Mouse (Mus musculus) fat pad, adult 2 months (tissue): ENCODE data around the gene Trip4.
"Not testable (repeated sequence)": the region's sequence is repeated elsewhere in the genome, so short reads cannot be mapped to it uniquely, and the experiment has no call there.

Experiments used
- DNase-seq: peaks from one replicate; pipeline ENCODE4 v3.0.0-alpha.2; 2011; ENCODE audit warnings: low read depth, low spot score; ENCODE audit errors: extremely low read depth

Gene Trip4

GRCm38 (mm10) chr9:65795651-65796050, 112.9 kb downstream of the Trip4 start:
- no peak for DNase-seq

DNA sequence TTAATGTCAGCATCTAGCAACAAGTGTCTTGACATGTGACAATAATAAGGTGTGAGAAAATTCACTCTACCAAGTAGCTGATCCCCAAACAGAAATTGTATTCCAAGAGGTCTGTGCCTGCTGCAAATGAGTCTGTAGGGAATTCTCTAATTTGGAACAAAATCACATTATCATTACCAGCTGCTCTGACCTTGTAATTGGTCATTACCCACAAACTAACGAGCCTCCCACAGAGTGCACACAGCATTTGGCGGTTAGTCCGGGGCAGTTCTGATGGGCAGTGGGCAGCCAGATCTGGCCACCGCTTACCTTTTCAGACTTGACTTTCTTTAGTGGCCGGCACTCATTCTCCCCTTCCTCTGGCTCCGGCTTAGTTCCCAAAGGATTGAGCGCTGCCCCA, 114.3 kb downstream of the Trip4 start:
- no peak for DNase-seq

DNA sequence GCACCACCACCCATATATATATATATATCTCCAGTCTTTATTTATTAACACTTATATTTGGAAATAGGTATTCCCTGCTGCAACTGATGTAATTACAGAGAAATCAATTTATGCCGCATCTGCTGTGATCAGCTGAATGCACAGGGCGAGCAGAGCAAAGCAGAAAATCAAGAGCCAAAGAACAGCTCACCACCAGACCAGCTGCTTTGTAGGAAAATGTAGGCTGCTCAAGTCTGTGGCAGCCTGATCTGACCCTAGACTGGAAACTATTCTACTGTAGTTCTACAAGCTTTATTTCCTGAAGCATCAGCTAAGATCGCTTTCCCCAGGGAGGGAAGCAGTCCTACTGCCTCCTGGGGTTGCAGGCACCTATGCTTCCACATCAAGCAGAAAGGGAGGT, 115.1 kb downstream of the Trip4 start:
- no peak for DNase-seq

DNA sequence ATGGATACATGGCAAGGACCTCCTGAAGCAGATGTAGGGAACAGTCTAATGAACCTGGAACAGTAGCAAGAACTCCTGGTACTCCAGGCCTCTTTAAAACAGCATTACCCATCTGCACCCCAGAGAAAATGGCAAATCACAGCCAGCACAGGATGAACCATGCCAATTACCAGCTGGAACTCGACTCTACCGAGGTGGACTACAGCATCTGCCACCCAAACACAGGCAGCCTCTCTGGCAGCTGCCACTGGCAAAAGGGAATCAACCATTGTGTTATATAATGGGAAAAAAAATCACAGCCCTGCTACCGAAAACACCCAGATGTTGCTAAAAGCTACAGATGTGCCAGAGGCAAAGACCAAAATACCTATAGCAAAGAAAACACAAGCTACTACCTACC, 115.5 kb downstream of the Trip4 start:
- DNase-seq, result no peak

GRCm38 (mm10) chr9:65791846-65792245, 116.7 kb downstream of the Trip4 start:
- DNase-seq, result no peak

DNA sequence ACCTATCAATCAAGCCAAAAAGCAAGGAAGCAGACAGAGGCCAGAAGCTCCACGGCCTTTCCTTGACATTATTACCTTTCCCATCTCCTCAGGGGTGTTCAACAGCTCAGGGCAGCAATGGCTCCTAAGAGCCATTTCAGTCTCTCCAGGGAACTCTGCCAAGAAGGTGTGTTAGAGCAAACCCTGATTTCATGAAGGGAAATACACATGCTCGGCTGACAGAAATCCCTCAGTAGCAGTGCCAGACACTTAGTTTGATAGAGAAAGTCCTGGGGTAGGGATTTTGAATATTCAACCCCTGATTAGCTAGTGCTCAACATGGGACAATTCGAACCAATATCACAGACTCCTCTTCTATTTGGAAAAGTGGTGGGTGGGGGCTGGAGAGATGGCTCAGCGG, 117.5 kb downstream of the Trip4 start:
- no peak for DNase-seq

DNA sequence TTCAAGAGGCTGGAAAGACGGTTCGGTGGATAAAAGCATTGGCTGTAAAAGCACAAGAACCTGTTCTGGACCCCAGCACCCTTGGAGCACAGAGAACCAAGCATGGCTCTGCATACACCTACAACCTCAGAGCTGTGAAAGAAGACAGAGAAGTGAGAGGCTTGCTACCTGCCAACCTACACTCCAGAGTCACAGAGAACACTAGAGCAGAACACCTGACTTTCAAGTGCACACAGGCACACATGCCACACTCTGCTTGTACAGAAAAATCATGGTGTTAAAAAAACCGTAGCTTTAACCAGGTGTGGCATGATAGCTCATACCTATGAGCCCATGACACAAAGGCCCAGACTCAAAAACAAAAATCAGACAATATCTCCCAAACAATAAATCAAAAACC, 118.8 kb downstream of the Trip4 start:
- DNase-seq, result no peak

DNA sequence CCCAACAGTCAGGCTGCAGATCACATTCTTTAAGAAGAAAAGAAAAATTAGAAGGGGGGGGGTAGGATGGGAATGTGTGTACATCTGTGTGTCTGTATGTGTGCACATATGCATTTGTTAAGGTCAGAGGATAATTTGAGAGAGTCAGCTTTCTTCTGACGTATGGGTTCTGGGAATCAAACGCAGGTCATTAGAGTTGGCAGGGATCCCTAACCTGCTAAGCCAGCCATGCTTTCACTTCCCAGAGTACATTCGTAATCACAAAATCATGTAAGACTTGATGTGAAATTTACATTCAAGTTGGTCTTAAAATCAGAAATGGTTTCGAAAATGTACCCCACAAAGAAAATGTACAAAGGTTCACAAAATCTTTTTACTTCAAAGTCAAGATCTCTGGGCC, 120.0 kb downstream of the Trip4 start:
- DNase-seq, result no peak

DNA sequence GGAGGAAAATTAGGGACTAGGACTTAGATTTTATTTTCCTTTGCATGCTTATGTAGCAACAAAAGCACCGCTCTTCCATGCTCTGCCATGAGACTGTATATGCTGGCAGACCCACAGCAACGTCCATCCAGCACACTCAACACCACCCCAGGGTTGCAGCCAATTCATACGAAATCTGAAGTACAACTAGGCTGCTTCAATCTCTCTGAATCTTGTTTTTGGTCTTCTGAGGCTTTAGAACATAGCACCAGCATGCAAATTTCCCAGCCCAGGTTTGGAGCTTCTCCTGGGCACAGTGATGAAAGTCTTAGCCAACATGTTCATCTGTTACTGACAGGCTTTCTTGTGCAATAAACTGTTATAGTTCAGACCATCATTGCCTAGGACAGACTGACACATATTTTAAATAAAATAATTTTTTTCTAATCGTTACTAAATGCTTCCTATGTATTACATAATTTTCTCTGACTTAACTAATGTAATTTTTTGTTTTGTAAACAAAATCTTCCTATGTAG, 120.7 kb downstream of the Trip4 start:
- peak; percentile 76 for DNase-seq

GRCm38 (mm10) chr9:65786885-65787787, 121.5 kb downstream of the Trip4 start:
- no peak for DNase-seq

GRCm38 (mm10) chr9:65785772-65786368, 122.7 kb downstream of the Trip4 start:
- no peak for DNase-seq

GRCm38 (mm10) chr9:65779619-65780018, 129.0 kb downstream of the Trip4 start:
- not testable (repeated sequence) for DNase-seq
